Mouse (Mus musculus) testis, postnatal 10 days (tissue): ENCODE measurements around the gene Ccdc102a.
A peak's percentile ranks its signal among the peaks of the same experiment; 100 is the strongest.

Source experiments
- DNase-seq: peaks from one replicate; pipeline ENCODE4 v3.0.0; 2021; ENCODE audit warnings: low spot score

Gene Ccdc102a

DNA sequence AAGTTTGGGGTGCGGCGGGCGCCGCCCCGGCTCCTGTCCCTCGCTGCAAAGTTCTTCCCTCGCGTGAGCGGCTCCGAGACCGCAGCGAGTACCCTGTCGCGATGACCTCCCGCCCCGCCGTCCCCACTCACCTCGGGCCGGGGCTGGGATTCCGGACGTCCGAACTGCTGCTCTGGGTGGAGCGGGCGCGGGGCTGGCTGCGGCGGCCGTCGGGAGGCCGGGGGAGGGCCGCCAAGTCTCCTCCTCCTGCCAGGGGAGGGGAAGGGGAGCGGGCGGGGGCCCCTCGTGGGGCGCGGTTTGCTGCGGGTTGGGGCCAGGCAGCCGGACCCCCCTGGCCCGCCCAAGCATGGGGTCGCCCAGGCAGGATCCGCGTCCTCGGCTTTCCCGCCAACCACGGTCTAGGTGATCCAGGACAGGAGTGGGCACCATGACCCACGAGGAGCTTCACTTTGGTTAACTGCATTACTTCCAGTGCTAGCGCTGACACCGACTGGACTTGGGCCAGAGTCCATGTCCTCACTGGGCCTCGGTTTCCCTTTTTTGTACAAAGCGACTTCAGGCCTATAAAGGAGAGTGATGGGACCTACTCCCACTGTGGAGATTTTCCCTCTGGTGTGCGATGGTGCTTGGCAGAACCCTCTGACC is at the start of gene Ccdc102a:
Ccdc102a (minus strand) TSS at position 248 of the 645 bp plus-strand sequence.
- DNase-seq: peak; percentile 77

GRCm38 (mm10) chr8:94967554-94967953 is 49.7 kb upstream of the Ccdc102a start:
- DNase-seq: peak; percentile 67

GRCm38 (mm10) chr8:94967071-94967470 is 49.2 kb upstream of the Ccdc102a start:
- no peak for DNase-seq

- DNase-seq: no peak
Observed at GRCm38 (mm10) chr8:94966578-94966977, 48.7 kb upstream of the Ccdc102a start.

DNA sequence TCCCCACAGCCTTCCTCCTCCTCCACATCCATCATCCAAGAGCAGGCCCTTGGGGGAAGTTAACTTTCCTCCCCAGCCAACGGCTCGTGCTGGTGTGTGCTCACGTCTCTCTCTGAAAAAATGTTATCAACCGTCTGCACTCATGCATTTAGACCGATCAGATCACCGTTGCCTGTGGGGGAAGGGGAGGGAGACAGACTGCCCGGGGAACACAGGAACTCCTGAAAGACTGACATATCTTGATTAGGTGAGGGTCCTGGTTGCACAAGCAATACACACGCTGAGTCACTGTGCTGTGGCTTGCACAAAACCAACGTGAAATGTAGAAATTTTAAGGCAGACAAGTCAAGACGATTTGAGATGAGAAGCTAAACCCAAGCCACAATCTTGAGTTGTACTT is 46.9 kb upstream of the Ccdc102a start:
- DNase-seq: no peak

- no peak for DNase-seq
Observed at GRCm38 (mm10) chr8:94962201-94962600, 44.3 kb upstream of the Ccdc102a start.

DNA sequence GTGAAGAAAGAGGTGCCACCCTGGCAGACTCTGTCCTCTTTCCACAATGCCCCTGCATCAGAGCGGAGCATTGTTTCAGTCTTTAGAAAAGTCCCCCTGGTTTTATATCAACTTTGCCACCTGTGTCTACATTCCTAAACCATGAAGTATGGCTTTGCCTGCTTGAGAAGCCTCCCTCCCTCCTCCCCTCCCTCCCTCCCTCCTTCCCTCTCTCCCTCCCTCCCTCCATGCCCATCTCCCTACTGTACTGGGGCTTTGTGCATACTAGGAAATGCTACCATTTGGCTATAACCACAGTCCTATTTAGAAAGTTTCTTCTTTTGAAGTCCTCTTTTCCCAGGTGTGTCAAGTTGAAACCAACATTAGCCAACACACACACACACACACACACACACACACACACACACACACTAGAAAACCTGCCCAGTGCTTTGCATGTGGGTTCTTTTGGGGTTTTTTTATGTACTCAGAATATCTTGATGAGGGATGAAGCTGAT is 38.2 kb upstream of the Ccdc102a start:
- DNase-seq: no peak

- DNase-seq: no peak
Observed at GRCm38 (mm10) chr8:94954921-94955758, 37.2 kb upstream of the Ccdc102a start.

DNA sequence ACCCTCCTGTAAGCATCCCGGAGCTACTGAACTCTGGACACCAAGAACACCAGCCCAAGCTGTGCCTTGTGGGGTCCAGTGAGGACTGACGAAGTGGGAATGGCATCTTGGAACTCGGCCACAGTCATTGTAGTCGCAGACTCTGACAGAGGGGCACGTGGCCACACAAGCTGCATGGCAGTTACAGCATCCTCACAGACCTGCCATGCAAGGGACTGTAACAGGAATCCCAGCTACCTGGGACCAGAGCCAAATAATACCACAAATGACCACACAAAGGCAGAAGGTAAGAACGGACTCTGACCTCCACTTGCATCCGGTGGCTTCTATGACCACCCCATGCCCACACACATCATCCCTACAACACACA is 36.5 kb upstream of the Ccdc102a start:
- no peak for DNase-seq

GRCm38 (mm10) chr8:94953624-94954367 is 35.9 kb upstream of the Ccdc102a start:
- DNase-seq: no peak

GRCm38 (mm10) chr8:94952086-94952485 is 34.2 kb upstream of the Ccdc102a start:
- DNase-seq: no peak

GRCm38 (mm10) chr8:94950458-94950857 is 32.6 kb upstream of the Ccdc102a start:
- no peak for DNase-seq

DNA sequence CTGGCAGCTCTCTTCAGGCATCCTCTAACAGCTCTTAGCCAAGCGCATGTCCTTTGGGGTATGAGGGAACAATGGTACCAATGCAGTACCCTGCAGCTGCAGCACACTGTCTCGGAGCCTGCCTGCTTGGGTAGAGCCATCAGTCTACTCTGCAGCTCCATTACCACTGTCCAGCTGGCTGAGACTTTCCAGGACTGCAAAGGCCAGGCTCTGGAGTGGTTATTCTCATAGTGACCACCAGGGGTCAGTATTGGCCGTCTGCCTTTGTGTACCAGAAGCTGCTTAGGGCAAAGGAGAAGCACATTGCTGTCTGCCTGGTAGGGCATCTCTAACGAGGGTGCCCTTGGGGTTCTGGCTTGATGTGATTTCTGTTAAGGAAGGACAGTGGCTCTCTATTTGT is 32.1 kb upstream of the Ccdc102a start:
- DNase-seq: peak; percentile 79

- no peak for DNase-seq
Observed at GRCm38 (mm10) chr8:94949010-94949409, 31.1 kb upstream of the Ccdc102a start.

DNA sequence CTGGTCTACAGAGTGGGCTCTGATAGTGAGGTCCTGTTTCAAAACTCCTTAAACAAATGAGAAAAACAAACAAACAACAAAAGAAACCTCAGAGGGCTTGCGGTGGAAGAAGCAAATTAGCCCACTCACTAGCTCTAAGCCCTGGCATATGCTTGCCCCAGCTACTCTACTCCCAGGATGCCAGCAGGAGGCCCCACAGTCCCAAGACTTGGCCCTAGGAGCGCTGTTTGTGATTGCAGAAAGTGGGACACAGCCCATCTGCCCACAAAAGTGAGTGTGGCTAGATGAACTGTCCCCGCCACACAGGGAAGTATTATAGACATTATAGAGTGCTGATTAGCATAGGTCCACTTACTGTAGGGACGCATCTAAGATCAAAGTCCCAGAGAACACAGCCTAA is 30.5 kb upstream of the Ccdc102a start:
- DNase-seq: no peak

- DNase-seq: no peak
Observed at GRCm38 (mm10) chr8:94945185-94945584, 27.3 kb upstream of the Ccdc102a start.

DNA sequence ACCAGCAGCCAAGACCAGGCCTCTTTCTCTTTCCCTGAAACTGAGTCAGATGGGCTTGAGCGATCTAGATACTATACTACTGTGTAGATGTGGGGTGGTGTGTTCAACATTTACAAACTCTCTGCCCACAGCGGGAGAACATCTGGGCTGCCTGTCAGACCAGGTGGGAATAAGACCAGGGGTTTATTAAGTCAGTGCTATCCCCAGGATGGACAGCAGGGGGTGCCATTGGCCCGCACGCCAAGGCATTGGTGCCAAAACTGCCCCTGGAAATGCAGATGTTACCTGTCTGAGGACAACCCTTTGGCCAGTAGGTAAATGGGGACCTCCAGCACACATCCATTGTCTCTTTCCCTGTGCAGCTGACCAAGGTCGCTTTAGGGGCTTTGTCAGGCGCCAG is 24.7 kb upstream of the Ccdc102a start:
- peak; percentile 82 for DNase-seq

GRCm38 (mm10) chr8:94935172-94935571 is 17.3 kb upstream of the Ccdc102a start:
- no peak for DNase-seq

GRCm38 (mm10) chr8:94933918-94934317 is 16.0 kb upstream of the Ccdc102a start:
- DNase-seq: no peak

DNA sequence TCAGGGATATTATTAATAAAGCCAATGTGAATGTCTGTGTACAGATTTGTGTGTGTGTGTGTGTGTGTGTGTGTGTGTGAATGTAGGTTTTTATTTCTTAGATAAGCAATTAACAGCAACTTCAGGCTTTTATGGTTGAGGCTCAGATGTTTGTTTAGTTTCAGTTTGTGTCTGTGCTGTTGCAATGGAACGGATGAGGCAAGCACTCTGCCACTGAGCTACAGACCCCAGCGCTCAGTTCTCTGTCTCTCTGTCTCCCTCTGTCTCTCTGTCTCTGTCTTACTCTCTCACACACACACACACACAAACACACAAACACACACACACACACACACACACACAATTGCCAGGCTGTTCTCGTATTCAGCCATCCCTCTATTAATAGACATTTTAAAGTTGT is 10.3 kb upstream of the Ccdc102a start:
- no peak for DNase-seq

DNA sequence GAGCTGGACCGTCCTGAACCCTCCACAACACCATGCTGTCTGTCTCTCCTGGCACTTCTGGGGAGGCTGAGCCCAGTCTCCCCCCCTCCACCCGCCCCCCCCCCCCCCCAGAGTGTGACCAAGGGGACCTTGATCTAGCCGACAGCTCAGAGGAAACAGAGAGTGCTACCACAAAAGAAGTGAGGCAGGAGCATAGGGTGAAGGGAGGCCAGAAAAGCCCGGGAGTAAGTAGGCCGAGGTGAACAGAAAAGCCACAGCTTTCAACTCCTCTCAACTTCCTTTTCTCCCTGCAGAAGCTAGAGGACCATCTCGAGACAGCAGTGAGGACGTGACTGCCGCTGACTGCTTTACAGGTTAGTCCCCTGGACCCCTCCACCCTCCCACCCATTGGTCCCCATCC is 5.5 kb upstream of the Ccdc102a start, which contains the start of gene Adgrg5:
Adgrg5 (plus strand) TSS at position 290 of the 400 bp plus-strand sequence.
- no peak for DNase-seq

GRCm38 (mm10) chr8:94922602-94923001 is 4.7 kb upstream of the Ccdc102a start:
- no peak for DNase-seq

GRCm38 (mm10) chr8:94922176-94922575 is 4.3 kb upstream of the Ccdc102a start:
- DNase-seq: no peak
